Mouse (Mus musculus) hindbrain, embryonic 11.5 days (tissue): ENCODE data around the gene Spata7. TPM values are rescaled to one million over a fixed set of nuclear protein-coding genes. Genes with fewer than 3 reads are reported as not detected.
"Not testable (repeated sequence)": the region's sequence is repeated elsewhere in the genome, so short reads cannot be mapped to it uniquely, and the experiment has no call there.

Source experiments
- ATAC-seq: fragments of 200-750 bp; cut with Nextera tagmentation; 2 replicates; pipeline ENCODE4 v1.8.0; 2017; ENCODE audit warnings: mild to moderate bottlenecking, moderate TSS enrichment, moderate library complexity; ENCODE audit not compliant: low FRiP score
- DNase-seq: peaks from one replicate; pipeline ENCODE4 v3.0.0-alpha.2; 2015; ENCODE audit warnings: low spot score
- H3K27ac ChIP-seq: fragments of 300-500 bp; sonication (generic); 2 replicates; pipeline ENCODE4 v1.5.1; 2014; ENCODE audit warnings: mild to moderate bottlenecking, low read depth, low read length
- H3K27me3 ChIP-seq: fragments of 300-500 bp; sonication (generic); 2 replicates; pipeline ENCODE4 v1.6.1; 2014; ENCODE audit warnings: mild to moderate bottlenecking, low read length, moderate library complexity, mixed read lengths; ENCODE audit not compliant: control insufficient read depth, insufficient read depth
- H3K36me3 ChIP-seq: fragments of 300-500 bp; sonication (generic); 2 replicates; pipeline ENCODE4 v1.6.1; 2014; ENCODE audit warnings: mild to moderate bottlenecking, low read length, moderate library complexity, mixed read lengths; ENCODE audit not compliant: control insufficient read depth, insufficient read depth
- H3K4me1 ChIP-seq: fragments of 300-500 bp; sonication (generic); replicated peaks from 2 replicates; pipeline ENCODE4 v1.6.1; 2014; ENCODE audit warnings: low read length, mixed read lengths; ENCODE audit not compliant: control insufficient read depth, insufficient read depth
- H3K4me2 ChIP-seq: fragments of 300-500 bp; sonication (generic); replicated peaks from 2 replicates; pipeline ENCODE4 v1.6.1; 2014; ENCODE audit warnings: mild to moderate bottlenecking, low read depth, low read length
- H3K4me3 ChIP-seq: fragments of 300-500 bp; sonication (generic); 2 replicates; pipeline ENCODE4 v1.5.1; 2014; ENCODE audit warnings: low read depth, low read length
- H3K9ac ChIP-seq: fragments of 300-500 bp; sonication (generic); 2 replicates; pipeline ENCODE4 v1.6.1; 2014; ENCODE audit warnings: low read depth, low read length
- H3K9me3 ChIP-seq: fragments of 300-500 bp; sonication (generic); 2 replicates; pipeline ENCODE4 v1.6.1; 2016; ENCODE audit warnings: low read length; ENCODE audit not compliant: control insufficient read depth
- WGBS: fragments of 180-500 bp; shearing (Covaris S2); extraction: QIAGEN DNeasy Blood & Tissue Kit; methylation state at CpG from one replicate; pipeline ENCODE4 v1.1.7; 2014; 5-methylcytosine and 5-hydroxymethylcytosine counted together
- polyA plus RNA-seq: library from polyadenylated mRNA; unstranded; fragments of >200 nt; fragmentation: Nextera tagmentation; extraction: Ambion mirVana; gene quantifications from 2 replicates; pipeline ENCODE4 v1.2.1, GENCODE M21; 2014

The Spata7 gene
- polyA plus RNA-seq, 1 experiment from 2014 or later: 27.8 TPM

GRCm38 (mm10) chr12:98610341-98610740, 17.6 kb upstream of the Spata7 start:
- no peak for DNase-seq
- Histone ChIP-seq H3K9me3 (no peaks in the 10 kb centered on the region), H3K27ac (no peak overlapping the region), H3K9ac (no peak overlapping the region), H3K36me3 (no peaks in the 10 kb centered on the region), H3K4me2 (no peak overlapping the region), H3K4me1 (no peaks in the 10 kb centered on the region), H3K27me3 (no peaks in the 10 kb centered on the region), H3K4me3 (no peak overlapping the region)
- 80% methylated on average over 3 of the region's 3 CpGs for WGBS
- no peak for ATAC-seq

DNA sequence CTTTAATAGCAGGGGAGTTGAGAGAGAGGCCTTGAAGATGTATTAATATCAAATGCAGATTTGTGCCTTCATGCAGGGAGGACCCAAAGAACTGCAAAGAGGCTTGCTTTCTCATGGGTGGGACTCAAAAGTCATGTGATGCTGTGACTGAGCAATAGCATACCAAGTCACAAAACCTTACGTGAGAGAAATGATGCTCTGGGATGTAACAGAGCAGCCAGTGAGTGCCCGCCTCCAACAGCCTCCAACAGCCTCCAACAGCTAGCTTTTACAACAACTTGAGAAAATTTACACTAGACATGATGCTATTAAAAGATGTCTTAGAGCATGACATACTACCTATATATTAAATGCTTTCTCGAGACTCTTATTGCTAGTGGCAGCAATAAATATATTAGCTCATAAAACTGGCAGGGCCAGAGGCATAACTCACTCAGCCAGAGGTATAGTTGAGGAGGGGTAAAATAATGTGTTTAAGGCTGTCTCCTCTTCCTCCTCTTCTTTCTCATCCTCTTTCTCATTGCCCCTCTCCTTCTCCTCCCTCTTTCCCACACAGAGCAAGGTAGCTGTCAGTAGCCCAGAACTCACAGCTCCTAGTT, 12.9 kb upstream of the Spata7 start:
- Histone ChIP-seq H3K9ac (no peak overlapping the region), H3K9me3 (no peaks in the 10 kb centered on the region), H3K4me2 (no peak overlapping the region), H3K27ac (no peak overlapping the region), H3K36me3 (no peaks in the 10 kb centered on the region), H3K27me3 (no peaks in the 10 kb centered on the region), H3K4me3 (no peak overlapping the region), H3K4me1 (no peaks in the 10 kb centered on the region)
- DNase-seq (no peak), ATAC-seq (no peak)
- WGBS: 85% methylated on average over 3 of the region's 3 CpGs

DNA sequence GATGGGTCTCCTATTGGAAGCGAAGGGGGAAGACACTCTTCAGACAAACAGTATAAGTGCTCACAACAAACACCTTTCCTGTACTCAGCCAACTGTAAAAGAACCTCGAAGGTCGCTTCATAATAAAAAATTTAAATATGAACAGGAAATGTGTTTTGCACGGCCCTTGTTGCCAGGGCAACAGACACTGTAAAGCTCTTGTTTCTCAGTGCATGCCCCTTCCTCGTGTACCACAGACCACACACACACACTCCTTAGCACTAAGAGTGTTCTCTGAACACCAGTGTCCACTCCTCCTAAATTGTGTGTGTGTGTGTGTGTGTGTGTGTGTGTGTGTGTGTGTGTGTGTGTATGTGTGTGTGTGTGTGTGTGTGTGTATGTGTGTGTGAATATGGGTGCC, 12.2 kb upstream of the Spata7 start:
- Histone ChIP-seq H3K4me1 (no peaks in the 10 kb centered on the region), H3K27me3 (no peaks in the 10 kb centered on the region), H3K27ac (no peak overlapping the region), H3K9ac (no peak overlapping the region), H3K4me2 (no peak overlapping the region), H3K36me3 (no peaks in the 10 kb centered on the region), H3K9me3 (no peaks in the 10 kb centered on the region), H3K4me3 (no peak overlapping the region)
- ATAC-seq: no peak
- DNase-seq: no peak
- 53% methylated on average over 5 of the region's 5 CpGs for WGBS

DNA sequence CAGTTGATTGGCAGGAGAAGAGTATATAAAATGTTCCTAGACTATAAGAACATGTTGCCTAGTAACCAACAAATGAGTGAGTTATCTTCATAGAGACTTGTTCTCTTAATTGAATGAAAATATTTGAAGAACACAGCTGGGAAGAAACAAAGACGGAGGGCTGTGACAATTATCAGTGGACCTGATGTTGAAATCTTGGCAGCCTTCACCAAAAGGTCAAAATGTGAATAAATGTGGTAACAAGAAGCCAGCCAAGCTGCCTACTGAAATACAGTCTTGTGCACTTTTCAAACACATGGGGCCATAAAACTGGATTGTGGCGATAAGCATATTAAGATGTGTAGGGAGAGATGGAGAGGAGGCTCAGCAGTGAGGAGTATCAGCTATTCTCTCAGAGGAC, 8.5 kb upstream of the Spata7 start:
- Histone ChIP-seq H3K27me3 (no peaks in the 10 kb centered on the region), H3K4me3 (no peak overlapping the region), H3K9ac (no peak overlapping the region), H3K4me1 (no peaks in the 10 kb centered on the region), H3K27ac (no peak overlapping the region), H3K9me3 (no peaks in the 10 kb centered on the region), H3K36me3 (no peaks in the 10 kb centered on the region), H3K4me2 (no peak overlapping the region)
- no peak for ATAC-seq
- DNase-seq: no peak
- 77% methylated on average over 2 of the region's 2 CpGs for WGBS

DNA sequence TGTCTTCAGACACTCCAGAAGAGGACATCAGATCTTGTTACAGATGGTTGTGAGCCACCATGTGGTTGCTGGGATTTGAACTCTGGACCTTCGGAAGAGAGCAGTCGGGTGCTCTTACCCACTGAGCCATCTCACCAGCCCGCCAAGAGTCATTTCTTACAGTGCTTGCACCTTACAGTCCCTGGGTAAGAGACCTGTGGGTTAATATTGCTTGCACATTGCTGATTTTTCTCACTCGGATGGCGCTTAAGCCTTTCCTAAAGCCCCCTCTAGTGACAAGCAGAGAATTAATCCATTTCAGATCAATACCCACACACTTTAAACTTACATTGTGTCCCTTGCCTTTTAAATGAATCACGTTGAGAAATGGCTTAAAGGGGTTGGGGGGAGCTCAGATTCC, 7.0 kb upstream of the Spata7 start:
- WGBS: 48% methylated on average over 6 of the region's 6 CpGs
- H3K27me3 ChIP-seq, H3K4me2 ChIP-seq, ATAC-seq, H3K36me3 ChIP-seq, H3K9ac ChIP-seq, H3K4me1 ChIP-seq, H3K4me3 ChIP-seq, H3K9me3 ChIP-seq, H3K27ac ChIP-seq: not testable (repeated sequence)
- DNase-seq: peak; percentile 27

DNA sequence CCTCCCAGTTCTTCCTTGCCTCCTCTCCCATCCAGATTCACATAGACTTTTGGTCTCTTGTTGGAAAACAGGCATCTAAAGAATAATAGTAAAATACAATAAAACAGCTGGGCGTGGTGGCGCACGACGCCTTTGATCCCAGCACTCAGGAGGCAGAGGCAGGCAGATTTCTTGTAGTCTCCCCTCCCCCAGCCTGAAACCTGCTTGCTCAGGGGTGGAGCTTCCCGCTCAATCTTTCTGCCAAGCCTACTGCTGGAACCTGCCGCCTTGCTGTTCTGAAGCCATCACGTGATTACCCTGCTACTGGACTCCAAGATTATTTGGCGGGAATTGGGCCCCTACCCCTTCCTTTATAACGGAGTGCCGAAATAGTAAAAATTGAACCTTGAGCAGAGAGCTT, 4.7 kb upstream of the Spata7 start:
- H3K9me3 ChIP-seq, H3K27ac ChIP-seq, H3K36me3 ChIP-seq, ATAC-seq, H3K4me3 ChIP-seq, H3K9ac ChIP-seq, H3K27me3 ChIP-seq, H3K4me1 ChIP-seq, H3K4me2 ChIP-seq, DNase-seq: not testable (repeated sequence)
- 90% methylated on average over 10 of the region's 10 CpGs for WGBS

GRCm38 (mm10) chr12:98628260-98628970, 458 bp downstream of the Spata7 start:
- 1% methylated on average over 16 of the region's 16 CpGs for WGBS
- Histone ChIP-seq H3K27me3 (no peaks in the 10 kb centered on the region), H3K27ac (0 out of 2 replicates have a peak overlapping the region, but pooled peaks have one; percentile 43), H3K36me3 (no peaks in the 10 kb centered on the region), H3K4me1 (no peaks in the 10 kb centered on the region), H3K9ac (peak overlapping the region; percentile 68), H3K4me3 (peak overlapping the region; percentile 49), H3K9me3 (no peaks in the 10 kb centered on the region), H3K4me2 (peak overlapping the region; percentile 51)
- DNase-seq: no peak
- peak; percentile 90 for ATAC-seq

DNA sequence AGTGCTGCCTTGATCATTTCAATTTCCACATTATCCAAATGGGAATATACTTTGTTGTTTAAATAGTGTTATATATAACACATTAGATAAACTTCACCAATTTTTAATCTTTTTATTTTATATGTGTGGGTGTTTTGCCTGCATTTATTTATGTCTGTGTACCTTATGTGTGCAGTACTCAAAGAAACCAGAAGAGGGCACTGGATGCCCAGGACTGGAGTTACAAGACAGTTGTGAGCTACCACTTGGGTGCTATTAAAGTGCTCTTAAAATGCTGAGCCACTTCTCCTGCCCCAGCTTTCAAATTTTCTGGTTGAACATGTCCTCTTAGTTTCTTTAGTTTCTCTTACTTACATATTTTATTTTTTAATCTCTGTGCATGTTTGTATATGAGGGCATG, 16.9 kb downstream of the Spata7 start:
- no peak for ATAC-seq
- Histone ChIP-seq H3K36me3 (0 out of 2 replicates have a peak, but pooled peaks cover 2% of the 10 kb centered on the region), H3K27me3 (no peaks in the 10 kb centered on the region), H3K9ac (no peak overlapping the region), H3K4me2 (no peak overlapping the region), H3K4me3 (no peak overlapping the region), H3K4me1 (no peaks in the 10 kb centered on the region), H3K27ac (no peak overlapping the region), H3K9me3 (no peaks in the 10 kb centered on the region)
- no peak for DNase-seq

- Histone ChIP-seq H3K27ac (no peak overlapping the region), H3K4me3 (no peak overlapping the region), H3K4me2 (no peak overlapping the region), H3K27me3 (no peaks in the 10 kb centered on the region), H3K9ac (no peak overlapping the region), H3K36me3 (no peaks in the 10 kb centered on the region), H3K4me1 (no peaks in the 10 kb centered on the region), H3K9me3 (no peaks in the 10 kb centered on the region)
- WGBS: 54% methylated on average over 2 of the region's 2 CpGs
- DNase-seq (no peak), ATAC-seq (no peak)
Measured at GRCm38 (mm10) chr12:98656873-98657272, 28.9 kb downstream of the Spata7 start.
